Mouse (Mus musculus): ENCODE results near the gene Lrmda. TPM values are rescaled to one million over a fixed set of nuclear protein-coding genes. Genes with fewer than 3 reads are reported as not detected.

Gene Lrmda
- polyA plus RNA-seq, 1 experiment = not detected

DNA sequence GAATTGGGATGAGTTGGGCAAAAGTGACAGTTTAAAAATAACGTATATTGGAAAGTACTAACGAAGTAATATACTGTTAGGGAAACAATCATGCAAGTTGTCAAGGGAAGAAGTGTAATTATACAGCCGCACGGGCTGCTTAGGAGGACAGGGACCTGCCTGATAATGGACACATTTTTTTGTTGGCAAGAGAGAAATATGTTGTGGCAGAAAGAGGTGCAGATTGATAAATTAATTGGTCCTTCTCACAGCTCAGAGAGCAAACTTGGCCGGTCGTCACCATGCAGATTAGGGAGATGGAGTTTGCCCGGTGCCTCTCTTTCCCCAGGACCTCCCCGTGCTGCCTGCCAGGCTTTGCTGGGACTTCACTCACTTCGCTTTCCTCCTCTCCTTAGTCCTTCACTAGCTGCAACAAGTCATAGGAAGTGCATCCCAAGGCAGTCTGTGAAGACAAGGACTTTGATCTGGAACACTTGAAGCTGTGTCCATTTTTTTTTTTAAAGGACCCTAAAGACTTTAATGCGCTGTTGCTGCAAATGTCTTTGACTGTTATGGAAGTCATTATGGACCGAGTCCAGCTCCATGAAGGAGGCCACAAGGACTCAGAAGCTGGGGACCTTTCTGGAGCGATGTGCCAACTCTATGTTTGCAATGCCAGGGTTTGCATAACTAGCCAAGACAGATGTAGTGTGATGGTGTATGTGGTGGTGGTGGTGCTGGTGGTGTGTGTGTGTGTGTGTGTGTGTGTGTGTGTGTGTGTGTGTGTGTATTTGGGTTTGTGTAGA, 179.3 kb downstream of the Lrmda start:
- Histone ChIP-seq H3K27ac (ENCODE audit: insufficient read depth, low read length) (no peak overlapping the region), H3K4me1 (ENCODE audit: control insufficient read depth, insufficient read depth, low read length) (no peaks in the 10 kb centered on the region), H3K4me3 (ENCODE audit: insufficient read depth, low read length) (no peak overlapping the region)
- TF ChIP-seq POLR2A (IDR thresholded peaks at IDR 0.05; ENCODE audit: low read depth, low read length) (no peak), CTCF (IDR thresholded peaks at IDR 0.05; ENCODE audit: borderline replicate concordance, insufficient read depth, low read length) (no peak)

- Histone ChIP-seq H3K4me3 (ENCODE audit: insufficient read depth, low read length) (no peak overlapping the region), H3K27ac (ENCODE audit: insufficient read depth, low read length) (no peak overlapping the region), H3K4me1 (ENCODE audit: control insufficient read depth, insufficient read depth, low read length) (no peaks in the 10 kb centered on the region)
- TF ChIP-seq CTCF (IDR thresholded peaks at IDR 0.05; ENCODE audit: borderline replicate concordance, insufficient read depth, low read length) (no peak), POLR2A (IDR thresholded peaks at IDR 0.05; ENCODE audit: low read depth, low read length) (no peak)
Observed at GRCm38 (mm10) chr14:22201667-22202066, 182.2 kb downstream of the Lrmda start.

DNA sequence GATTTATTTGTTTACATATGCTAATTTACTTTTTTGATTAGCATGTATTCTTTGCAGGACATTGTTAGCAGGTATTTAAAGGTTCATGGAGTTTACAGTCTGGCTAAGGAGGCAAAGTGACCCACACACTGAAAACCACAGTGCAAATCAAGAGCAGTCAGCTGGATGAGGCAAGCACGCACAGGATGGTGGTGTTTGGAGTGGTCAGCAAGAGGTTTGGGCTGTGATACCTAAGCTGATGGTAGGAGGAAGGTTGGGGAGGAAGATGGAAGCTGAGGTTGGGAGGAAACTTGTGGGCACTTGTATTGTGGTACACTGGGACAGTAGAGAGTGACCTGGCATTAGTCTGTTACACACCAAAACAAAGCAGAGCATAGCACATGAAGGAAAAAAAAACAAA, 191.1 kb downstream of the Lrmda start:
- TF ChIP-seq POLR2A (IDR thresholded peaks at IDR 0.05; ENCODE audit: low read depth, low read length) = no peak
- Histone ChIP-seq H3K4me1 (ENCODE audit: control insufficient read depth, insufficient read depth, low read length) (no peaks in the 10 kb centered on the region), H3K27ac (ENCODE audit: insufficient read depth, low read length) (no peak overlapping the region), H3K4me3 (ENCODE audit: insufficient read depth, low read length) (no peak overlapping the region)

GRCm38 (mm10) chr14:22218183-22218582, 198.7 kb downstream of the Lrmda start:
- H3K27ac ChIP-seq (ENCODE audit: insufficient read depth, low read length) = no peak overlapping the region
- no peak overlapping the region for H3K4me3 ChIP-seq (ENCODE audit: insufficient read depth, low read length)
- H3K4me1 ChIP-seq (ENCODE audit: control insufficient read depth, insufficient read depth, low read length) = no peaks in the 10 kb centered on the region
- no peak for TF ChIP-seq CTCF (IDR thresholded peaks at IDR 0.05; ENCODE audit: borderline replicate concordance, insufficient read depth, low read length)
- no peak for TF ChIP-seq POLR2A (IDR thresholded peaks at IDR 0.05; ENCODE audit: low read depth, low read length)

DNA sequence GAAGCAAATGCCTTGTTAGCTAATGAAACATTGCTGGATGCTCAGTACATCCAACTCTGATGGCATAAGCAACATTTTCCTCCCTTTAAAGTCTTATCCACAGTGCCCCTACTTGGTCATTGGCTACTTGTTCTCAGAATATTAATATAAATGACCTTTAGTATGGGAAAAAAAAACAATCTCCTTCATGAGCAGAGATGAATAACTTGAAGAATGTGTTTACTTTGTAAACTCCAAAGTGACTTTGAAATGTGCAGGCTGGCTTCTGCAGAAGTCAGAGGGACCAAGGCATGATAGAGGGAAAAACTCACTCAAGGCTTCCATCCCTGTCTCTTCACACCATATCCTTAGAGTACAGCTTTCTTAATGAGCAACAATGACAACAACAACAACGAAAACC, 202.5 kb downstream of the Lrmda start:
- H3K4me3 ChIP-seq (ENCODE audit: insufficient read depth, low read length) = no peak overlapping the region
- H3K4me1 ChIP-seq (ENCODE audit: control insufficient read depth, insufficient read depth, low read length) = no peaks in the 10 kb centered on the region
- H3K27ac ChIP-seq (ENCODE audit: insufficient read depth, low read length) = no peak overlapping the region
- TF ChIP-seq POLR2A (IDR thresholded peaks at IDR 0.05; ENCODE audit: low read depth, low read length) (no peak), CTCF (IDR thresholded peaks at IDR 0.05; ENCODE audit: borderline replicate concordance, insufficient read depth, low read length) (no peak)

GRCm38 (mm10) chr14:22222574-22222973, 203.1 kb downstream of the Lrmda start:
- Histone ChIP-seq H3K4me1 (ENCODE audit: control insufficient read depth, insufficient read depth, low read length) (no peaks in the 10 kb centered on the region), H3K27ac (ENCODE audit: insufficient read depth, low read length) (no peak overlapping the region), H3K4me3 (ENCODE audit: insufficient read depth, low read length) (no peak overlapping the region)
- TF ChIP-seq CTCF (IDR thresholded peaks at IDR 0.05; ENCODE audit: borderline replicate concordance, insufficient read depth, low read length) = no peak
- no peak for TF ChIP-seq POLR2A (IDR thresholded peaks at IDR 0.05; ENCODE audit: low read depth, low read length)

- TF ChIP-seq POLR2A (IDR thresholded peaks at IDR 0.05; ENCODE audit: low read depth, low read length) (no peak), CTCF (IDR thresholded peaks at IDR 0.05; ENCODE audit: borderline replicate concordance, insufficient read depth, low read length) (no peak)
- Histone ChIP-seq H3K27ac (ENCODE audit: insufficient read depth, low read length) (no peak overlapping the region), H3K4me3 (ENCODE audit: insufficient read depth, low read length) (no peak overlapping the region), H3K4me1 (ENCODE audit: control insufficient read depth, insufficient read depth, low read length) (peaks cover 3% of the 10 kb centered on the region; the same call in 1 of the 2 replicates)
Observed at GRCm38 (mm10) chr14:22226205-22226604, 206.7 kb downstream of the Lrmda start.

DNA sequence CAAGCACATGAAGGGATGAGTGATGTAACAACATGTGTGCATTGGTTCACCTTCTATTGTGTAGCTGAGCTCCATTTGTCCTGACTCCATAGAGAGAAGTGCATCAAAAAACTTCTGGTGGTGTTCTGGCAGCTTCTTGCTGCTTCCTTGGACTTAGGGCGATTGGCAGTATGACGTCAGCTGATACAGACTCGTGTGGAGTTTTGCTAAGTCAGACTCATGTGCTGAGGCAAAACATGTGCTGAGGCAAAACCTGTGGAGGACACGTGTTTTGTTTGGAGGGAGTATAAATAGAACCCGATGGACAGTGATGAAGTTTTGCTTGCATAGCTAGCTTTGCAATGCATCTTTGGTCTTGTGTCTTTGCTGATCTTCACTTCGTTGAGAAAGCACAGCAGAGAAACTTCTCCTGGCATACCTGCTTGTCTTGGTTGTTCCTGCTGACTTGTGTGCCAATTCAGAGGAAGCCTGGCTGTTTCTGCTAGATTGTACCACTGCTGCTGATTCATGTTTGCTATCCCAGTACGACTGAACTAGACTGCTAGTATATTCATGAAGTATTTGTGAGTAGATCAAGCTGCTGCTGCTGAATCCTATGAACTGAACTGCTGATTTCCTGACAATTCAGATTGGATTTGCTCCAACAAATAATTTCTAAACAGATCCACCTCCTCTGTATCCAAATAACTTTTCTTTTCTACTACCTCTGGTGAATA, 208.9 kb downstream of the Lrmda start:
- peak overlapping the region; percentile 81; the same call in 1 of the 2 replicates for H3K27ac ChIP-seq (ENCODE audit: insufficient read depth, low read length)
- no peak for TF ChIP-seq POLR2A (IDR thresholded peaks at IDR 0.05; ENCODE audit: low read depth, low read length)
- no peak for TF ChIP-seq CTCF (IDR thresholded peaks at IDR 0.05; ENCODE audit: borderline replicate concordance, insufficient read depth, low read length)
- no peak overlapping the region for H3K4me3 ChIP-seq (ENCODE audit: insufficient read depth, low read length)
- peaks cover 3% of the 10 kb centered on the region; the same call in 1 of the 2 replicates for H3K4me1 ChIP-seq (ENCODE audit: control insufficient read depth, insufficient read depth, low read length)

- TF ChIP-seq POLR2A (IDR thresholded peaks at IDR 0.05; ENCODE audit: low read depth, low read length) = no peak
- no peak for TF ChIP-seq CTCF (IDR thresholded peaks at IDR 0.05; ENCODE audit: borderline replicate concordance, insufficient read depth, low read length)
- no peak overlapping the region for H3K27ac ChIP-seq (ENCODE audit: insufficient read depth, low read length)
- H3K4me3 ChIP-seq (ENCODE audit: insufficient read depth, low read length) = no peak overlapping the region
- H3K4me1 ChIP-seq (ENCODE audit: control insufficient read depth, insufficient read depth, low read length) = no peaks in the 10 kb centered on the region
Observed at GRCm38 (mm10) chr14:22240315-22240714, 220.8 kb downstream of the Lrmda start.

- no peaks in the 10 kb centered on the region for H3K4me1 ChIP-seq (ENCODE audit: control insufficient read depth, insufficient read depth, low read length)
- no peak overlapping the region for H3K27ac ChIP-seq (ENCODE audit: insufficient read depth, low read length)
- H3K4me3 ChIP-seq (ENCODE audit: insufficient read depth, low read length) = no peak overlapping the region
- TF ChIP-seq CTCF (IDR thresholded peaks at IDR 0.05; ENCODE audit: borderline replicate concordance, insufficient read depth, low read length) = no peak
- TF ChIP-seq POLR2A (IDR thresholded peaks at IDR 0.05; ENCODE audit: low read depth, low read length) = no peak
Observed at GRCm38 (mm10) chr14:22255458-22255857, 235.9 kb downstream of the Lrmda start.
